Mouse (Mus musculus) embryo, embryonic 10.5 days (tissue): ENCODE results near the gene Tmem171.

Experiments used
- DNase-seq: peaks from one replicate; pipeline ENCODE4 v3.0.0-alpha.2; 2015; ENCODE audit warnings: low spot score

The Tmem171 gene

DNA sequence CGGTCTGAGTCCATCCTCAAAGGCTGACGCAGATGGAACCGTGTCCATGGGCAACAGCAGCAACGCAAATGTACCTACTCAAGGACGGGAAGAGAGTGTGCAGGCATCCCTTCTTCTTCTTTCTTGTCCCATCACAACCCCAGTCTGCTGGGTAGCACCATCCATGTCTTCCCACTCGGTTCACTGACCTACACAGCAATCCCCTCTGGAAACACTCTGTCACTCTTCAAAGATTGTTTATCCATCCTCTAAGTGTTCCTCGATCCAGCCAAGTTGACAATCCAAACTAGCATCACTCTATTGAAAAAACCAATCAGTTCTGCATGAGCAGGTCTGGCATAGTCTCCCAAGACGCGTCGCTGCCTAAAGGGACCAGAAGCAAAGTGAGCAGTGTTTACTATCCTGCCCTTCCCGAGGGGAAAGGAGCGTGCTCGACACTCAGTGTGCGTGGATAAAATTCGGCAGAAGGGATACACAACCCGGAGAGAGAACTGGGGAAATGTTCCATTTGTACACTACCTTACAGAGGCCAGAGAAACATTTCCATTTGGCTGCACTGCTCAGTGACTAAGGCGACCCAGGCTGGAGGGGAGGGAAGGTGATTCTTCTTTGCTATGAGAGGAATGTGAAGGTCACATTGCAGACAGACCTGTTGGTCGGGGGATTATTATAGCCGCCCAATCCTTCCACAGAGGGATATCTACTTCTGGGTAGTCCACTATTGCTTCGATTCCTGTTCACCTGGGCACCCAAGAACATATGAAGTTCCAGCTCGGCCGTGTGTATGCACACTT is 46.7 kb downstream of the Tmem171 start:
- DNase-seq = no peak

- no peak for DNase-seq
Observed at GRCm38 (mm10) chr13:98638507-98639166, 56.0 kb downstream of the Tmem171 start.

- DNase-seq = no peak
Observed at GRCm38 (mm10) chr13:98637145-98637544, 57.5 kb downstream of the Tmem171 start, which contains the start of gene Tmem174. Gene Tmem174 (minus strand): TSS chr13:98637410.

DNA sequence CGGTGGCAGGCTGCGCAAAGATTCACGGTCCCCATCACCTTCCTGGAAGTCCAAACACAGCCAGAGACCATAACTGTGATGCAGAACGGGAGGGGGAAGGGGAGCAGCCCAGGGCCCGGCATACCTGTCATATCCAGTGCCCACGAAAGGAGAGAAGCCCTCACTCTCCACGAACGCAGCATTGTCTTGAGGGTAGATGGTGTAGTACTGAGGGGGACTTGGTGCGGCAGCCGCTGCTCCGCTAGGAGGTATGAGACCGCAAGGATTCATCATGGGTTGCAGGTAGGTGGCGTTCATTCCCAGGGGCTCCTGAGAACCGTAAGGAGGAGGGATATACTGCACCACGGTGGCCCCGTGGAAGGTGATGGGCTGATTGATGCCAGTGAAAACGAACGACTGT is 58.1 kb downstream of the Tmem171 start:
- no peak for DNase-seq
